Mouse (Mus musculus) E14TG2a.4 (cell line): ENCODE data around the gene Ushbp1.

ENCODE experiments used
- CTCF ChIP-seq: conservative IDR thresholded peaks from 2 replicates; pipeline ENCODE4 v1.5.1; 2014; ENCODE audit warnings: low read length
- NANOG ChIP-seq: IDR thresholded peaks from 2 replicates; pipeline ENCODE4 v1.6.1; 2014; ENCODE audit warnings: borderline replicate concordance, low read length, mixed read lengths
- POU5F1 ChIP-seq: IDR thresholded peaks from 2 replicates; pipeline ENCODE4 v1.6.1; 2014; ENCODE audit warnings: low read length, borderline replicate concordance

GRCm38 (mm10) chr8:71395071-71395470 lies 531 bp downstream of the Ushbp1 start:
- no peak for TF ChIP-seq CTCF
- no peak for TF ChIP-seq NANOG
- no peak for TF ChIP-seq POU5F1
